Mouse (Mus musculus) MN1 (cell line): ENCODE data around the gene Olfr279.
"Not testable (repeated sequence)": the region's sequence is repeated elsewhere in the genome, so short reads cannot be mapped to it uniquely, and the experiment has no call there.

Experiments
- DNase-seq: peaks from one replicate; pipeline ENCODE4 v3.0.0-alpha.2; 2016; ENCODE audit warnings: low spot score

Gene Olfr279

GRCm38 (mm10) chr15:98511386-98511928 is 19.3 kb downstream of the Olfr279 start:
- DNase-seq = peak; percentile 50

DNA sequence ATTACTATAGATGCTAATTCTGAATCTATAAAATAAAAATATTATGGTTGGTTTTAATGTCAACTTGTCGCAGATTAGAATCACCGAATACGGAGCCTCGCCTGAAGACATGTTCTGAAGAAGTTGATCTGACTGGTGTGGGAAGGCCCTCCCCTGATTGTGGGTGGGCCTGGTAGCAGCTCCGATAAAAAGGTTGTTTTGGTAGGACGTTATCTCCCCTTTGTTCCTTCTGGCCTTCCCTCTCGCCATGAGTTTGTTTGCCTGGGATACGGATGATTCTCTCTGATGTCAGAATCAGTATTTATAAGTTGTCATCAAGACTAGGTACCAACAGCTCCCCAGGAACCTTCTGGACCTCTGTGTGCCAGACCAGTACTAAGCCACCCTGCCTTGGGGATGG is 20.0 kb downstream of the Olfr279 start:
- no peak for DNase-seq

- peak; percentile 56 for DNase-seq
These were observed 20.7 kb downstream of the Olfr279 start for GRCm38 (mm10) chr15:98512799-98513321.

DNA sequence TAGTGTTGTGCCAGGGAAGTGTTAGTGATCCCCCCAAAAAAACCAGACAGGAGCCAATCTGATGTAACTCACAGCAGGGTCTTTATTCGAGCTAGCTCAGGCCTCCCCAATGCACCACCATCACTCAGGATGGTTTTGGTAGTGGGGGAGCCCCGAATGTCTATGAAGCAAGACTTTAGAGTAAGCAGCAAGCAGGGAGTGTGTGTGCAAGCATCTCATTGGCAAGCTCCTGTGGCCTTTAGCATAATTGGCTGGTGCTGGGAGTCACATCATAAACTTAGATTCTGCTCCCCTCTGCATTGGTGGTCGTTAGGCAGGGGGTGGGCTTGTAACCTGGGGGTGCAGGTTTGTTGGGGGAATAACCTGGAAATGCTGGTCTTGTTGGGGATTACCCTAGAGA is 21.5 kb downstream of the Olfr279 start:
- not testable (repeated sequence) for DNase-seq

GRCm38 (mm10) chr15:98514146-98514545 is 21.9 kb downstream of the Olfr279 start:
- no peak for DNase-seq

DNA sequence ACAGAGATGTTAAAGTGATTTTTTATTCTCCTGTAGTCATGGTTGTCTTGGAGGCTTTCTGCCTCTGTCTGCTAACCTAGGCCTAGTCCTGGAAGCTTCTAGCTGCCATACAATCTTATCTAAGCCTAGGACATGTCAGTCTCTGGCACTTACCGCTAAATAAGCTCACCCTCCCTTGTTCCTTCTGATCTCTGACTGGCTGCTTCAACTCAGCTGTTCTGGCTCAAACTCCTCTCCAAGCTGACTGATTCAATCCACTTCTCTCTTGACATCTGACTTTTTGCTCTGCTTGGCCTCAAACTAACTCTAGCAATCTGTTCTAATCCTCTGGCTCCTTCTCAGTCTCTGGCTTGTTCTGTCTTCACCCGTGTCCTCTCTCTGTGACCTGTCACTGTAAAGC is 22.6 kb downstream of the Olfr279 start:
- DNase-seq = not testable (repeated sequence)

- peak; percentile 73 for DNase-seq
These were observed 25.5 kb downstream of the Olfr279 start for GRCm38 (mm10) chr15:98517380-98518355.

DNA sequence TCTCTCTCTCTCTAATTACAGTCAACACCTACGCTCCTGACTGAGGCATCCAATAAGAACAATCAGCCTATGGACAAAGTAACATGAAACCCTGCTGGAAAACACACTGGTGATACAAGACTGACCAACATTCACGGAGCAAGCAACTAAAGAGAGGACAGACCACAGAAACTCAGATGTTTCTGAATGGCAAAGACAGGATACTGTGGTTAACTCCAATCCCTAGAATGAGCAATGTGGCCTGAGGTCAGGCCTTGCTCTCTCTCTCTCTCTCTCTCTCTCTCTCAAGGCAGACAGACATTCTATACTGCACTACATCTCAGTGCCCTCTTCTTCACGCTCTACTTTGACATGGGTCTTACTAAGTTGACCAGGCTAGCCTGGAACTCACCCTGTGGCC is 29.0 kb downstream of the Olfr279 start:
- no peak for DNase-seq

DNA sequence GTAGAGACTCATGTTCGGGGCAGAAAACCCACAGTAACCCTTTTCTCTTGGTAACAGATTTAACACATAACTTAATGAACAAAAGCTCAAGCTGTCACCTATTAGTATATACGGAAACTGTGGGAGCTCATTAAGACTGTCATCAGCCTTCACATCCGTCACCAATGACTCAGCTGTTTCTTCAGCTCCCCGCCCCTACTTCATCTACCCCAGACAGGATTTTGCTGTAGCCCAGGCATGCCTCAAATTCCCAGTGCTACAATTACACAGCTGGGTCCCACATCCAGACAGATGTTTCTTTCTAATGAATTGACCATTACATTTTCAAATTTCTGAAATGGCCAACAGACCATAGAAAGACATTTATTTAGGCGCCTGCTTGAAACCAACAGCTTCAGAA is 33.9 kb downstream of the Olfr279 start:
- peak; percentile 34 for DNase-seq

GRCm38 (mm10) chr15:98527056-98527771 is 35.0 kb downstream of the Olfr279 start:
- DNase-seq = peak; percentile 49

GRCm38 (mm10) chr15:98528066-98528563 is 35.9 kb downstream of the Olfr279 start:
- DNase-seq = no peak

- peak; percentile 59 for DNase-seq
These were observed 40.1 kb downstream of the Olfr279 start for GRCm38 (mm10) chr15:98532281-98532680.

- peak; percentile 34 for DNase-seq
These were observed 40.9 kb downstream of the Olfr279 start for GRCm38 (mm10) chr15:98533035-98533531.

DNA sequence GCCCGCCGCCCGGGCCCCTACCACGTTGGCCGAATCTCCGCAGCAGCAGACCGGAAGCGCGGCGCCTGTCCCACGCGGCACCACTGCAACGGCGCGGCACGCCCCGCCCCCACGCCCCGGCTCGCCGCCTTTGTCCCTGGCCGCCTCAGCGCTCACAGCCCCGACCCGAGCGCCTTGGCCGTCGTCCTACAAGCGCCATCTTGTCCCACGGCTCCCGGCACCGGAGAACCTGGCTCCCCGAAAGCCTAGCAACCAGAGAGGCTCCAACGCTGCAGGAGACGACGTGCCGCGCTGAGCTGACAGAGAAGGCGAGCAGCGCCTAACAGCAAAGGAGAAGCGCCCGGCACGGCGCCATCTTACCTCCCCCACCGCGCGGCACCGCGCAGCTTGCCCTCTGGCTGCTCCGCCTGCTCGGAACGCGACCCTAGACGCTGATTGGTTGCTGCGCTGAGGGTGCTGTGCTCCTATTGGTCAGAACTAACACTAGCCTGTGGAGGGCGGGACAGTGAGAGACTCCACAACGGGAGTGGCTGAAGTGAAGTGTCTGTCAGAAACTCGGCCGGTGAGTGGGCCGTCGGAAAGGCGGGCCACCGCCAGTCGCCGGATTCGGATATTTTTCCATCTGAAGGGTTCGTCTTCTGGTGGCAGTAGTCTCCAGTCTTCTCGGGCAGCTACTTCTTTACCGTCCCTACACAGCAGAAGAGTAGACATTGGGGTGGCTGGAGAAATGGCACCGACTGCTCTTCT is 41.9 kb downstream of the Olfr279 start, which contains the start of gene Kansl2:
TSS of gene Kansl2 (minus strand) at position 384 of the 747 bp plus-strand sequence.
- DNase-seq = peak; percentile 100

GRCm38 (mm10) chr15:98535921-98536320 is 43.7 kb downstream of the Olfr279 start:
- no peak for DNase-seq

DNA sequence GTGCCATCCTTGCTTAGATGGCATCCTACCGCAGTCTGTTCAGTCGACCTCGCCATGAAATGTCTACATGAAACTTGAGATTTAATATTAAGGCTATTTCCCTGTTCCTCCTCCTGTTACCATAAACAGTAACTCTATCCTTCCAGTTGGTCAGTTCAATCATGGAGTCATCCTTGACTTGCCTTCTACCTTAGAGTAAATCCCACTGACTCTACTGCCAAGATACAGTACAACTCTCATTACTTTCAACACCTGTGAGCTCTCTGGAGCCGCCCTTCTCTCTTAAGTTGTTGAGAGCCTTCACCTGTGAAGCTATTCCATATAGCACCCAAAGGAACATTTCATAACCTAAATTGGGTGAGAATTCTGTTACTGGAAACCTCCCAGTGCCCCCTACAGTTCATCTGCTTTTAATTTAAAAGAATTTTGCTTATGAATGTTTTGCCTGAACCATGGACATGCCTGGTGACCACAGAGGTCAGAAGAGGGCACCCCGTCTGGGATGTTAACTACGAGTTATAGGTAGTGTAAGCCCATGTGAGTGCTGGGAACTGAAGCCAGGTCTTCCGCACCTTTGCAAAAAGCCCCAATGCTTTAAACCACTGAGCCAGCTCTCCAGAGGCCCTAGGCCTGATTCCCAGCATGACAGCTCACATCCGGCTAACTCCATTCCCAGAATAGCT is 44.8 kb downstream of the Olfr279 start:
- no peak for DNase-seq

GRCm38 (mm10) chr15:98537923-98538322 is 45.7 kb downstream of the Olfr279 start:
- DNase-seq = no peak

- no peak for DNase-seq
These were observed 48.9 kb downstream of the Olfr279 start for GRCm38 (mm10) chr15:98541064-98541463.

GRCm38 (mm10) chr15:98543341-98543740 is 51.1 kb downstream of the Olfr279 start:
- DNase-seq = no peak

DNA sequence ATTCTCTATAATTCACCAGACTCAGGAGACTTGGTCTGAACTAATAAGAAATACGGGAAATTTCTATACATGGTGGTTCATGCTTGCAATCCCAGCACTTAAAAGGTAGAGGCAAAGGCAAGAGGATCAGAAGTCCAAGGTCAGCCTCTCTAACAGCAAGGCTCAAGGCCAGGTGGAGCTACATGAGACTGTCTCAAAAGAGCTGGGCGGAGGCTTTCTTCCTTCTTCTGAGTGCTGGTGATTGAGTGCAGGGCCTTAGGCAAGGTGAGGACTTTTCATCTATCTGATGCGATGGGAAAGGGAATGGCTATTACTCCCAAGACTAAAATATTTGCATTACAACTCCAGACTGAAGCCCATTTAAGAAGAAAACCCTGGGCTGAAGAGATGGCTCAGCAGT is 52.9 kb downstream of the Olfr279 start:
- DNase-seq = no peak

- no peak for DNase-seq
These were observed 54.6 kb downstream of the Olfr279 start for GRCm38 (mm10) chr15:98546843-98547242.
